Mouse (Mus musculus) liver, adult 2 months (tissue): ENCODE data around the gene Spint5. TPM values are rescaled to one million over a fixed set of nuclear protein-coding genes. Genes with fewer than 3 reads are reported as not detected.
A peak's percentile ranks its signal among the peaks of the same experiment; 100 is the strongest.

Experiments
- DNase-seq: peaks from one replicate; pipeline ENCODE4 v3.0.0-alpha.2; 2011; ENCODE audit warnings: low read depth, low spot score; ENCODE audit errors: extremely low read depth
- H3K27ac ChIP-seq: fragments of 200-500 bp; replicated peaks from 2 replicates; pipeline ENCODE4 v1.5.1; 2012; ENCODE audit warnings: low read depth, mild to moderate bottlenecking, control low read depth, inconsistent platforms, low read length; ENCODE audit not compliant: insufficient read depth
- H3K27me3 ChIP-seq: fragments of 200-500 bp; 2 replicates; pipeline ENCODE4 v1.6.1; 2012; ENCODE audit warnings: mild to moderate bottlenecking, moderate library complexity, low read length, inconsistent platforms; ENCODE audit not compliant: control insufficient read depth, insufficient read depth
- H3K36me3 ChIP-seq: fragments of 200-500 bp; 2 replicates; pipeline ENCODE4 v1.6.1; 2012; ENCODE audit warnings: low read length, inconsistent platforms; ENCODE audit not compliant: control insufficient read depth, insufficient read depth
- H3K4me1 ChIP-seq: fragments of 200-500 bp; 2 replicates; pipeline ENCODE4 v1.6.1; 2011; ENCODE audit warnings: low read length; ENCODE audit not compliant: control insufficient read depth, insufficient read depth
- H3K4me3 ChIP-seq: fragments of 200-500 bp; 2 replicates; pipeline ENCODE4 v1.5.1; 2011; ENCODE audit warnings: low read depth, mild to moderate bottlenecking, control low read depth, low read length, moderate library complexity; ENCODE audit not compliant: insufficient read depth
- H3K79me2 ChIP-seq: fragments of 200-500 bp; 2 replicates; pipeline ENCODE4 v1.6.1; 2012; ENCODE audit warnings: inconsistent platforms, mild to moderate bottlenecking, low read length, moderate library complexity; ENCODE audit not compliant: control insufficient read depth, insufficient read depth
- H3K9ac ChIP-seq: fragments of 200-500 bp; 2 replicates; pipeline ENCODE4 v1.6.1; 2012; ENCODE audit warnings: low read depth, mild to moderate bottlenecking, control low read depth, inconsistent platforms, low read length
- CTCF ChIP-seq: fragments of 200-500 bp; IDR thresholded peaks from 2 replicates; pipeline ENCODE4 v1.5.1; 2011; ENCODE audit warnings: low read depth, low read length, control low read depth
- POLR2A ChIP-seq: fragments of 200-500 bp; IDR thresholded peaks from 2 replicates; pipeline ENCODE4 v1.6.1; 2011; ENCODE audit warnings: low read length, control low read depth; ENCODE audit not compliant: insufficient read depth; ENCODE audit errors: extremely low read depth
- WGBS: fragments of 180-500 bp; shearing (Covaris S2); methylation state at CpG from one replicate; pipeline ENCODE4 v1.1.7; 2018; 5-methylcytosine and 5-hydroxymethylcytosine counted together
- polyA plus RNA-seq: library from polyadenylated mRNA; depleted of rRNA; stranded (reverse); fragments of >200 nt; gene quantifications from 2 replicates; pipeline ENCODE4 v1.2.3, GENCODE M21; 2012; rRNA removed
- total RNA-seq: library from RNA; depleted of rRNA; stranded (reverse); fragments of >200 nt; gene quantifications from 2 replicates; pipeline ENCODE4 v1.2.3, GENCODE M21; 2014; rRNA removed

Spint5 gene
- total RNA-seq (not detected in 2 replicates), polyA plus RNA-seq (not detected in 2 replicates)

- Histone ChIP-seq H3K27me3 (no peaks in the 10 kb centered on the region), H3K27ac (no peak within 1 kb of the TSS), H3K36me3 (no peaks in the 10 kb centered on the region), H3K4me1 (no peaks in the 10 kb centered on the region), H3K79me2 (no peaks in the 10 kb centered on the region), H3K4me3 (no peak within 1 kb of the TSS), H3K9ac (no peak within 1 kb of the TSS)
- TF ChIP-seq CTCF (no peak), POLR2A (no peak)
- WGBS = 74% methylated on average over 6 of the region's 6 CpGs
- no peak for DNase-seq
These were observed at the start of gene Spint5 for GRCm38 (mm10) chr2:164715005-164715404. TSS of gene Spint5 (plus strand) at chr2:164715305.

DNA sequence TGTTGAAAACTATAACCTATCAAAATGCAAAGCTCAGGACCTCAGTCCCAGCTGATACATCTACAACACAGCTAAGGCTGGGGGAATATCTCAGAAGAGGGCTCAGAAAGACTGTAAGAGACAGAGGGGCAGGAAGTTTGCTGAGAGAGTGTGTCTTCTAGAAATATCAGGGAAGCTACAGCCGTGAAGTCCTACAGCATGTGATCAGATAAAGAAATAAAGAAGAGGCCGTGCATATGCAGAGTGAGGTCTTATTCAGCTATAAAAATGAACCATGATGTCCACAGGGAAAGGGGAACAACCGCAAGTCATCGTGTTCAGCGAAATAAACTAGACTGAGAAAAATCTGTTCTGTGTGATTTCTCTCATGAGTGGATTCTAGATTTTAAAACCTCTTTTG, 44.8 kb upstream of the Spint5 start:
- Histone ChIP-seq H3K9ac (no peak overlapping the region), H3K4me1 (no peaks in the 10 kb centered on the region), H3K4me3 (no peak overlapping the region), H3K36me3 (no peaks in the 10 kb centered on the region), H3K79me2 (no peaks in the 10 kb centered on the region), H3K27me3 (no peaks in the 10 kb centered on the region), H3K27ac (no peak overlapping the region)
- DNase-seq = no peak
- WGBS = 69% methylated on average over 5 of the region's 5 CpGs
- TF ChIP-seq POLR2A (no peak), CTCF (no peak)

DNA sequence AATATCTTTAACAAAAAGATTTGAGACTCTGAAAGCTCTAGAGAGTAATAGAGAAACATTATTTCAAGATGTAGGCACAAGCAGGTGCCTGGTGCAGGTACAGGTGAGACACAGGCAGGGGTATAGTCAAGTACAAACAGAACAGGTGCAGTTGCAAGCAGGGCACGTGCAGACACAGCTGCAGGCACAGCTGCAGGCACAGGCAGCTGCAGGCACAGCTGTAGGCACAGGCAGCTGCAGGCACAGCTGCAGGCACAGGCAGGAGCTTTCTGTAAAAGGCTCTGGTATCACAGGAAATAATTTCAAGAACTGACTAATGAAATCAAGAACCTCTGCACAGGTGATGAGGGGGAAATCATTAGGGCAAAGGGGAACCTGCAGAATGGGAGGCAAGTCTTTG, 44.2 kb upstream of the Spint5 start:
- Histone ChIP-seq H3K9ac (no peak overlapping the region), H3K27ac (no peak overlapping the region), H3K4me1 (no peaks in the 10 kb centered on the region), H3K79me2 (no peaks in the 10 kb centered on the region), H3K27me3 (no peaks in the 10 kb centered on the region), H3K36me3 (no peaks in the 10 kb centered on the region), H3K4me3 (no peak overlapping the region)
- TF ChIP-seq CTCF = no peak
- no peak for TF ChIP-seq POLR2A
- 21% methylated on average over 1 of the region's 1 CpGs for WGBS
- DNase-seq = no peak

GRCm38 (mm10) chr2:164673987-164674386, 41.1 kb upstream of the Spint5 start, which contains the start of gene Wfdc11:
TSS of gene Wfdc11 (minus strand) at chr2:164674087.
- H3K9ac ChIP-seq = no peak within 1 kb of the TSS
- no peak for DNase-seq
- no peaks in the 10 kb centered on the region for H3K36me3 ChIP-seq
- no peaks in the 10 kb centered on the region for H3K4me1 ChIP-seq
- H3K4me3 ChIP-seq = no peak within 1 kb of the TSS
- no peak within 1 kb of the TSS for H3K27ac ChIP-seq
- H3K27me3 ChIP-seq = no peaks in the 10 kb centered on the region
- H3K79me2 ChIP-seq = no peaks in the 10 kb centered on the region
- 74% methylated on average over 7 of the region's 7 CpGs for WGBS
- TF ChIP-seq POLR2A (no peak), CTCF (no peak)

- no peak overlapping the region for H3K9ac ChIP-seq
- no peak overlapping the region for H3K27ac ChIP-seq
- TF ChIP-seq POLR2A = no peak
- TF ChIP-seq CTCF = peak; percentile 38; the same call in 1 of the 2 replicates
- H3K4me3 ChIP-seq = no peak overlapping the region
- WGBS = 82% methylated on average over 7 of the region's 7 CpGs
- 0 out of 2 replicates have a peak, but pooled peaks cover 3% of the 10 kb centered on the region for H3K4me1 ChIP-seq
- no peak for DNase-seq
- no peaks in the 10 kb centered on the region for H3K79me2 ChIP-seq
- H3K36me3 ChIP-seq = no peaks in the 10 kb centered on the region
- H3K27me3 ChIP-seq = no peaks in the 10 kb centered on the region
These were observed 39.0 kb upstream of the Spint5 start for GRCm38 (mm10) chr2:164676103-164676502.

- H3K79me2 ChIP-seq = no peaks in the 10 kb centered on the region
- H3K27me3 ChIP-seq = no peaks in the 10 kb centered on the region
- 0 out of 2 replicates have a peak, but pooled peaks cover 3% of the 10 kb centered on the region for H3K4me1 ChIP-seq
- no peak overlapping the region for H3K4me3 ChIP-seq
- TF ChIP-seq POLR2A (no peak), CTCF (no peak)
- H3K27ac ChIP-seq = no peak overlapping the region
- WGBS = 74% methylated on average over 16 of the region's 16 CpGs
- H3K9ac ChIP-seq = no peak overlapping the region
- DNase-seq = peak; percentile 15
- no peaks in the 10 kb centered on the region for H3K36me3 ChIP-seq
These were observed 38.0 kb upstream of the Spint5 start for GRCm38 (mm10) chr2:164676916-164677685.
